Mouse (Mus musculus) midbrain, embryonic 12.5 days (tissue): ENCODE results near the gene Eppin. TPM values are rescaled to one million over a fixed set of nuclear protein-coding genes. Genes with fewer than 3 reads are reported as not detected.
"Not testable (repeated sequence)": the region's sequence is repeated elsewhere in the genome, so short reads cannot be mapped to it uniquely, and the experiment has no call there.

Experiments
- ATAC-seq: fragments of 200-750 bp; cut with Nextera tagmentation; 2 replicates; pipeline ENCODE4 v1.8.0; 2017; ENCODE audit warnings: low read depth, moderate TSS enrichment, moderate library complexity; ENCODE audit not compliant: low FRiP score
- H3K27ac ChIP-seq: fragments of 300-500 bp; sonication (generic); replicated peaks from 2 replicates; pipeline ENCODE4 v1.5.1; 2016; ENCODE audit warnings: mild to moderate bottlenecking
- H3K27me3 ChIP-seq: fragments of 300-500 bp; sonication (generic); 2 replicates; pipeline ENCODE4 v1.6.1; 2016; ENCODE audit warnings: mild to moderate bottlenecking
- H3K36me3 ChIP-seq: fragments of 300-500 bp; sonication (generic); 2 replicates; pipeline ENCODE4 v1.6.1; 2016
- H3K4me1 ChIP-seq: fragments of 300-500 bp; sonication (generic); 2 replicates; pipeline ENCODE4 v1.6.1; 2016
- H3K4me2 ChIP-seq: fragments of 300-500 bp; sonication (generic); replicated peaks from 2 replicates; pipeline ENCODE4 v1.6.1; 2016; ENCODE audit warnings: mild to moderate bottlenecking, moderate library complexity
- H3K4me3 ChIP-seq: fragments of 300-500 bp; sonication (generic); 2 replicates; pipeline ENCODE4 v1.5.1; 2016; ENCODE audit warnings: mild to moderate bottlenecking
- H3K9ac ChIP-seq: fragments of 300-500 bp; sonication (generic); replicated peaks from 2 replicates; pipeline ENCODE4 v1.6.1; 2016; ENCODE audit warnings: mild to moderate bottlenecking, moderate library complexity
- H3K9me3 ChIP-seq: fragments of 300-500 bp; sonication (generic); 2 replicates; pipeline ENCODE4 v1.6.1; 2016; ENCODE audit warnings: mild to moderate bottlenecking
- WGBS: fragments of 180-500 bp; shearing (Covaris S2); methylation state at CpG from one replicate; pipeline ENCODE4 v1.1.7; 2016; 5-methylcytosine and 5-hydroxymethylcytosine counted together
- polyA plus RNA-seq: library from polyadenylated mRNA; unstranded; fragments of >200 nt; fragmentation: Nextera tagmentation; extraction: Ambion mirVana; gene quantifications from 2 replicates; pipeline ENCODE4 v1.2.1, GENCODE M21; 2016

The Eppin gene
- polyA plus RNA-seq, 1 experiment from 2014 or later, result not detected

- Histone ChIP-seq H3K9ac (no peak overlapping the region), H3K4me2 (no peak overlapping the region), H3K4me1 (no peaks in the 10 kb centered on the region), H3K36me3 (no peaks in the 10 kb centered on the region), H3K27me3 (no peaks in the 10 kb centered on the region), H3K4me3 (no peak overlapping the region), H3K27ac (no peak overlapping the region), H3K9me3 (no peaks in the 10 kb centered on the region)
- WGBS, result 72% methylated on average over 3 of the region's 3 CpGs
- no peak for ATAC-seq
Observed at GRCm38 (mm10) chr2:164600179-164600578, 6.8 kb upstream of the Eppin start.

DNA sequence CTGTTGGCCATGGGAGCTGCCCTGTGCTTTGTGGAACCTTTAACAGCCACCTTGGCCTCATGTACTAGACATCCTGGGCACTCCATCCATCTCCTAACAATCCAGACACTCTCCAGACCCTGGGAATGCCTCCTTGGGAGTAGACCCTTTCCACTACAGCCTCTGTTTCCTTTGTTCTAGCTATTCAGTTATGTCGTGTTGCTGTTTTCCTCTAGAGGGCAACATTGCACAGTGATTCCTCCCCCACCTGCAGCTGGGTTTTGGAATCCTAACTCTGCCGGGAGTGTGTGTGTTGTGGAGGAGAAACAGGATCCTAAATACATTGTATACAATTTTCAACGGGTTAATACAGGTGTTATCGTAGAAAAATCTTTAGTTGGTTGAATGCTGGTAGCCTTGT, 1.4 kb downstream of the Eppin start:
- 7% methylated on average over 4 of the region's 4 CpGs for WGBS
- ATAC-seq, result no peak
- Histone ChIP-seq H3K9ac (no peak overlapping the region), H3K27me3 (no peaks in the 10 kb centered on the region; the same call in 1 of the 2 replicates), H3K4me1 (no peaks in the 10 kb centered on the region), H3K9me3 (no peaks in the 10 kb centered on the region), H3K27ac (no peak overlapping the region), H3K36me3 (no peaks in the 10 kb centered on the region), H3K4me3 (no peak overlapping the region), H3K4me2 (no peak overlapping the region)

DNA sequence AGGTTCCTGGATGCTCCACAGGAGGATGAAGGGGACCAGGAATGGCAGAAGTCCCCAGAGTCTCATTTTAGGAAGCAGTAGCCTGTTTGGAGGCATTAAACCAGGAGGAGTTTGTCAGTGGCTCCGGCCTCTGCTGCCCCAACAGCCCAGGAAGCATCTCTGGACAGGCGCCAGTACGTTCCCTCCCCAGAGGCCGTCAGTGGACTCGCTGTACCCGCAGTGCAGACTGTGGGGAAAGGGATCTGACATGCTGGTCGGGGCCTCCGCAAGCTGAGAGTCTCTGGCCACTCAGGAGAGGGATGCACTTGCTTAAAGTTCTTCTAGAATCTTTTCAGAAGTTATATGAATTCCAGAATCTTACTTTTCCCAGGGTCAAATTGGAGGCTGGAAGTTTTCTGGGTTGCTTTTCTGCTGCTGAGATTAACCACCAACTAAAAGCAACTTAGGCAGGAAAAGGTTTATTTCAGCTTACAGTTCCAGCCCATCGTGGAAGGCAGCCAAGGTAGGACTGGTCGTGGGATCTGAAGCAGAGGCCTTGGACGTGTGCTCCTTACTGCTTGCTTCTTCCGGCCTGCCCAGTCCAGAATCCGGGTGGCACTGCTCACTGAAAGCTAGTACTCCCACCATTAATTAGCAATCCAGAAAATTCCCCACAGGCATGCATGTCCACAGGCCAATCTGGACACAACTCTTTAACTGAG, 8.2 kb downstream of the Eppin start, which contains the start of gene Wfdc6a:
TSS of gene Wfdc6a (minus strand) at position 423 of the 701 bp plus-strand sequence.
- not testable (repeated sequence) for H3K4me3 ChIP-seq, H3K9ac ChIP-seq, H3K27ac ChIP-seq, H3K27me3 ChIP-seq, H3K9me3 ChIP-seq, ATAC-seq, H3K36me3 ChIP-seq, H3K4me2 ChIP-seq, H3K4me1 ChIP-seq
- WGBS, result 69% methylated on average over 13 of the region's 13 CpGs

GRCm38 (mm10) chr2:164573359-164573758, 20.0 kb downstream of the Eppin start, which contains the start of gene Spint3:
Spint3 (minus strand) TSS chr2:164573459.
- not testable (repeated sequence) for H3K27me3 ChIP-seq, H3K36me3 ChIP-seq, ATAC-seq, H3K9me3 ChIP-seq, H3K4me3 ChIP-seq, H3K9ac ChIP-seq, H3K4me1 ChIP-seq, H3K27ac ChIP-seq, H3K4me2 ChIP-seq
- WGBS, result 81% methylated on average over 6 of the region's 6 CpGs

DNA sequence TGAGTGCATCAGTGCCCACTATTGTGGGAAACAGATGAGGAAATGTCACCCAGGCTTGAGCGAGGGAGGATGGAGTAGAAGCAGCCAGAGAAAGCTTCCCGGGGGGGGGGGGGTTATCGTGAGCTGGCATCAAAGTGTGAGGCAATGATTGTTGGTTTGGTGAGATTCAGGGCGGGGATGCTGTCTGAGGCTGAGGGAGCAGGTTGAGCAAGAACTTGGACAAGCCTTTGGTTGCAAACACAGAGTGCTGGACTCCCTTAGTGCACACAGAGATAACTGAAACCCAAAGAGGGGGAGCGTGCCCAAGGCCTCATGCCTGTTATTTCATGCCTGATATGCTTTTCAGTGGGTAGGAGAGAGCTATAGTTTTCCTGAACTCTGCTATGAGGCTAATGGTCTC, 25.9 kb downstream of the Eppin start:
- Histone ChIP-seq H3K4me1 (peaks cover 11% of the 10 kb centered on the region), H3K4me2 (no peak overlapping the region), H3K36me3 (no peaks in the 10 kb centered on the region), H3K9ac (no peak overlapping the region), H3K27ac (no peak overlapping the region), H3K9me3 (no peaks in the 10 kb centered on the region), H3K27me3 (peaks cover 24% of the 10 kb centered on the region), H3K4me3 (no peak overlapping the region)
- WGBS, result 88% methylated on average over 5 of the region's 5 CpGs
- ATAC-seq, result no peak

DNA sequence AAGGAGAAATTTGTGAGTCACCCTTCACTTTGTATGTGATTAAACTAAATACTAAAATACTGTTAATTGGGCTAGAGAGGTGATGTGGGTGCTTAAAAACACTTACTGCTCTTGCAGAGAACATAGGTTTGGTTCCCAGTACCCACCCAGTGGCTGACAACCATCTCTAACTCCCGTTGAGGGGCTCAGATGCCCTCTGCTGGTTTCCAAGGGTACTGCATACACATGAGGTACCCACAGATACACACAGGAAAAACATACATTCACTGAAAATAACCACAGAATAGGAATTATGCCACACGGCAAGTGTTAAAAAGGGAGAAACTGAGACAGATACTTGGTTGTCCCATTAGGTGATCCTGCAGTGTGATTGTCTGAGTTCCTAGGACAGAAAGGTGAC, 26.4 kb downstream of the Eppin start:
- Histone ChIP-seq H3K4me3 (no peak overlapping the region), H3K36me3 (no peaks in the 10 kb centered on the region), H3K27me3 (peaks cover 29% of the 10 kb centered on the region), H3K4me2 (no peak overlapping the region), H3K9me3 (no peaks in the 10 kb centered on the region), H3K4me1 (peaks cover 15% of the 10 kb centered on the region), H3K27ac (no peak overlapping the region), H3K9ac (no peak overlapping the region)
- no peak for ATAC-seq
- WGBS, result 83% methylated on average over 2 of the region's 2 CpGs

DNA sequence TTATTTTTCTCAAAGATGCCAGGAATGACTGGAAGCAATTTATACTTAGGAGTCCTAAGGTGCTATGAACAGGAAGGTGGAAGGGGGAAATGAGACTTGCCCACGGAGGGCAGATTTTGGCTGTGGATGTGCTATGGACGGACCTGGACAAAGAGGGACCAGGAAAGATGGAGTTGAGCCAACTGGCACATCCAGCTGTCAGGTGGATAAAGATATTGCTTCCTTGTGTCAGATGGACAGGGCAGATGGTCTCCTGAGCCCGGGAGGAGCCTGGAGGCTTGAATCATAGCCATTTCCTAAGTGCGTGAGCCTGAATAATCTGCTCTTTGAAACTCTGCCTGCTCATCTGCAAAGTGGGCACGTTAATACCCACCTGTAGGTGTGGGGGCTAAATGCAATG, 29.0 kb downstream of the Eppin start:
- H3K9ac ChIP-seq, result no peak overlapping the region
- no peak for ATAC-seq
- H3K4me3 ChIP-seq, result no peak overlapping the region
- H3K36me3 ChIP-seq, result no peaks in the 10 kb centered on the region
- H3K27me3 ChIP-seq, result peaks cover 42% of the 10 kb centered on the region
- H3K4me2 ChIP-seq, result no peak overlapping the region
- no peaks in the 10 kb centered on the region for H3K9me3 ChIP-seq
- H3K27ac ChIP-seq, result no peak overlapping the region
- peaks cover 15% of the 10 kb centered on the region for H3K4me1 ChIP-seq
- WGBS, result 77% methylated on average over 5 of the region's 5 CpGs

- no peak overlapping the region for H3K27ac ChIP-seq
- WGBS, result under 1% methylated on average over 31 of the region's 32 CpGs
Observed at GRCm38 (mm10) chr2:164563339-164564038, 29.9 kb downstream of the Eppin start.

GRCm38 (mm10) chr2:164562391-164563188, 30.8 kb downstream of the Eppin start, which contains the start of gene Wfdc2:
Wfdc2 (plus strand) TSS chr2:164562413.
- H3K9me3 ChIP-seq, result no peaks in the 10 kb centered on the region
- peaks cover 42% of the 10 kb centered on the region for H3K27me3 ChIP-seq
- H3K4me2 ChIP-seq, result peak within 1 kb of the TSS; percentile 88
- no peak for ATAC-seq
- H3K36me3 ChIP-seq, result no peaks in the 10 kb centered on the region
- WGBS, result 1% methylated on average over 24 of the region's 24 CpGs
- H3K27ac ChIP-seq, result no peak within 1 kb of the TSS
- H3K4me1 ChIP-seq, result peaks cover 15% of the 10 kb centered on the region
- H3K4me3 ChIP-seq, result peak within 1 kb of the TSS; percentile 44
- H3K9ac ChIP-seq, result peak within 1 kb of the TSS; percentile 65

More at GRCm38 (mm10) chr2:164563339-164564038, 29.9 kb downstream of the Eppin start:
- H3K4me1 ChIP-seq, result peaks cover 15% of the 10 kb centered on the region
- H3K4me2 ChIP-seq, result peak overlapping the region; percentile 88
- peak overlapping the region; percentile 44 for H3K4me3 ChIP-seq
- no peaks in the 10 kb centered on the region for H3K9me3 ChIP-seq
- no peaks in the 10 kb centered on the region for H3K36me3 ChIP-seq
- H3K27me3 ChIP-seq, result peaks cover 42% of the 10 kb centered on the region
- peak overlapping the region; percentile 65 for H3K9ac ChIP-seq
- ATAC-seq, result peak; percentile 75

DNA sequence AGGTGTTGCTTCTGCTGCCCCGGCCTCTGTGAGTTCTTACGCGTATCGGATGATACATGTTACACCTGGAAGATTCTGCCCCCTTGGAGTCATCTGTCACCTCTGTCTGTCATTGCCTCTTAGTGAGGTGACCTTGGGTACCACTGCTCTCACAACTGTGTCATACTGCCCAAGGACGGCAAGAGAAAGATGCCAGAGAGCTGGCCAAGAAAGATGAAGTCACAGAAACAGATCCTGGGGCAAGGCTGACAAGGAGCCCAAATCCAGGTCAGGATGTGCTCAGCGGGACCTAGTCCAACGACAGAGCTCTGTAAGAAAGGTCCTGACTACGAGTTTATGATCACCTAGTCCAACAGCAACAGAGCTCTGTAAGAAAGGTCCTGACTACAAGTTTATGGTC, 33.3 kb downstream of the Eppin start:
- no peak for ATAC-seq

GRCm38 (mm10) chr2:164558991-164559645, 34.3 kb downstream of the Eppin start:
- Histone ChIP-seq H3K4me1 (peaks cover 15% of the 10 kb centered on the region), H3K27ac (no peak overlapping the region), H3K4me3 (no peak overlapping the region), H3K27me3 (peaks cover 33% of the 10 kb centered on the region), H3K36me3 (no peaks in the 10 kb centered on the region), H3K9ac (no peak overlapping the region), H3K9me3 (no peaks in the 10 kb centered on the region), H3K4me2 (no peak overlapping the region)
- ATAC-seq, result no peak
- 50% methylated on average over 16 of the region's 16 CpGs for WGBS

More for the DNA sequence above, 33.3 kb downstream of the Eppin start:
- Histone ChIP-seq H3K4me2 (no peak overlapping the region), H3K27me3 (peaks cover 42% of the 10 kb centered on the region), H3K4me3 (no peak overlapping the region), H3K27ac (no peak overlapping the region), H3K9me3 (no peaks in the 10 kb centered on the region), H3K9ac (no peak overlapping the region), H3K36me3 (no peaks in the 10 kb centered on the region), H3K4me1 (peaks cover 15% of the 10 kb centered on the region)
- WGBS, result 91% methylated on average over 8 of the region's 8 CpGs
